Mouse (Mus musculus) liver, adult 2 months (tissue): ENCODE results near the gene Epb41l3.

ENCODE experiments used
- CTCF ChIP-seq: fragments of 200-500 bp; IDR thresholded peaks from 2 replicates; pipeline ENCODE4 v1.5.1; 2011; ENCODE audit warnings: low read depth, low read length, control low read depth
- POLR2A ChIP-seq: fragments of 200-500 bp; IDR thresholded peaks from 2 replicates; pipeline ENCODE4 v1.6.1; 2011; ENCODE audit warnings: low read length, control low read depth; ENCODE audit not compliant: insufficient read depth; ENCODE audit errors: extremely low read depth

DNA sequence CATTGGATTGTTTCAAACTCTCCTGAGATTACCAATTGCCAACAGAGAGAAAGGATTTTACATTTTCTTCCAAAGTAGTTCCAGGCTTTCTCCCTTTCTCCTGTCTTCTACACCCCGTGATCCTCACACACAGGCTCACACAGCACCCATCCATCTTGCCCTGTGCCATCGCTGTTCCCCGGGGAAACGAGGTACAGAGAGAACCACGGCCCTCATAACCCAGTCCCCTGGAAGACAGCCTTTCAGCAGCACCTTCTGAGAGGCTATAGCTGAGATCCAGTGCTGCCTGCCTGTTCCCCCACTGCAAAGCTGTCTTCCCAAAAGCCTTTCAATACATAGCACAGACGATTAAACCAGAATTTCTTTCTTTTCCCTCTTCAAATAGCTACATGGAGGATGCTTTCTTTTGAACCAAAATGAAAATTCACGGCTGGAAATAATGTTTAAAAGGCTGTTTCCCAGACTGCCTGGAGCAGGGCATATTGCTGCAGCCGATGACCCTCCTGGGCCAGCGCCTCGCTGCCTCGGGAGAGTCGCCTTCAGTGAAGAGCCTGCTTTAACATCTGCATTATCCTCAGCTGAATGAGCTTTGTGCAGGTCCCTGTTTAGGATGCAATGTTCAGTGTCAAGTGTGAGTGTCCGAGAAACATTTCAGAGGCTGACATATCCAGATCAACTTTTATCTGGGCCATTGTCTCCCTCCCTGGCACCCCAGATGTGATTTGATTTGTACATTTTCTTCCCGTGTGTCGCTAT lies 188.5 kb downstream of the Epb41l3 start:
- TF ChIP-seq POLR2A (no peak), CTCF (no peak)
